25 mouse cellular contexts compared by ENCODE assay signal in genomic region chr11:113691851-113692250, GRCm38 (mm10). TPM values are rescaled to one million over a fixed set of nuclear protein-coding genes. Genes with fewer than 3 reads are reported as not detected.
A peak's percentile ranks its signal among the peaks of the same experiment; 100 is the strongest.
DNase-seq lines count a peak whose midpoint lies in the region; ATAC-seq and TF ChIP-seq lines count a peak whose summit lies in the region.
"Had no signal": no experiment of that assay in that cellular context is flagged by ENCODE, and none has a peak within 500 bp of the region (broad histone marks: within the 10 kb centered on the region; RNA-seq: fewer than 3 reads in every experiment).

No protein-coding gene starts in this region.

- H3K9ac ChIP-seq in intestine, embryonic 15.5 days = no peak overlapping the region
- H3K9ac ChIP-seq in forebrain, embryonic 12.5 days = no peak overlapping the region
- H3K9ac ChIP-seq: embryonic facial prominence, embryonic 15.5 days; forebrain, embryonic 15.5 days; hindbrain, embryonic 12.5 days; hindbrain, embryonic 15.5 days had no signal

- peaks cover 22% of the 10 kb centered on the region for H3K36me3 ChIP-seq in spleen, adult 2 months (ENCODE audit: control insufficient read depth, insufficient read depth, low read length)
- peaks cover 43% of the 10 kb centered on the region for H3K36me3 ChIP-seq in intestine, embryonic 15.5 days
- peaks cover 93% of the 10 kb centered on the region for H3K36me3 ChIP-seq in forebrain, embryonic 12.5 days (replicated peaks)

- H3K9me3 ChIP-seq in intestine, embryonic 15.5 days = no peaks in the 10 kb centered on the region
- no peaks in the 10 kb centered on the region for H3K9me3 ChIP-seq in forebrain, embryonic 12.5 days
- H3K9me3 ChIP-seq: embryonic facial prominence, embryonic 15.5 days; forebrain, embryonic 15.5 days; G1E; heart, embryonic 10.5 days; hindbrain, embryonic 12.5 days; hindbrain, embryonic 15.5 days had no signal

- no peaks in the 10 kb centered on the region for H3K27me3 ChIP-seq in spleen, adult 2 months (ENCODE audit: control insufficient read depth, insufficient read depth, low read length)
- H3K27me3 ChIP-seq in intestine, embryonic 15.5 days (replicated peaks) = no peaks in the 10 kb centered on the region
- no peaks in the 10 kb centered on the region for H3K27me3 ChIP-seq in forebrain, embryonic 12.5 days
- H3K27me3 ChIP-seq: embryonic facial prominence, embryonic 15.5 days; forebrain, embryonic 15.5 days; hindbrain, embryonic 12.5 days; hindbrain, embryonic 15.5 days; Patski had no signal

- no peak for ATAC-seq in intestine, embryonic 15.5 days
- ATAC-seq in neutrophil, adult 5-6 weeks (ENCODE audit: extremely low read depth, insufficient number of reproducible peaks, low FRiP score, poor library complexity, severe bottlenecking) = 0 out of 2 replicates have a peak, but pooled peaks have one; percentile 1
- ATAC-seq in forebrain, embryonic 12.5 days (ENCODE audit: low FRiP score) = no peak
- ATAC-seq: forebrain, embryonic 15.5 days; Patski had no signal

- no peak for TF ChIP-seq CTCF in spleen, adult 2 months (IDR thresholded peaks at IDR 0.05; ENCODE audit: extremely low read depth, insufficient read depth, insufficient read length, insufficient replicate concordance)

- no peak overlapping the region for H3K4me2 ChIP-seq in intestine, embryonic 15.5 days (replicated peaks)
- H3K4me2 ChIP-seq in forebrain, embryonic 12.5 days = no peak overlapping the region
- H3K4me2 ChIP-seq: embryonic facial prominence, embryonic 15.5 days; forebrain, embryonic 15.5 days; hindbrain, embryonic 12.5 days; hindbrain, embryonic 15.5 days had no signal

- no peak for TF ChIP-seq POLR2A in spleen, adult 2 months (IDR thresholded peaks at IDR 0.05; ENCODE audit: low read depth, low read length)

- DNase-seq in spleen, adult 2 months (ENCODE audit: low read depth in 1 of 2, low spot score in 2 of 2) = no peak
- DNase-seq in spleen, adult 18-20 months = no peak
- DNase-seq in neural tube, embryonic 10.5 days (ENCODE audit: extremely low spot score, low spot score) = no peak
- DNase-seq: adrenal gland, adult 2 months; adrenal gland, postnatal 14 days; cerebellum, adult 11 months; cerebellum, adult 2 months; cerebellum, postnatal 10 days; cerebellum, postnatal 36 days; embryo, embryonic 11 days; gastrocnemius, postnatal 25 days; heart, adult 18-20 months had no signal

- H3K4me1 ChIP-seq in spleen, adult 2 months (ENCODE audit: control insufficient read depth, insufficient read depth, insufficient read length) = peaks cover 6% of the 10 kb centered on the region; the same call in 1 of the 2 replicates
- H3K4me1 ChIP-seq in intestine, embryonic 15.5 days (replicated peaks) = 0 out of 2 replicates have a peak, but pooled peaks cover 3% of the 10 kb centered on the region
- peaks cover 6% of the 10 kb centered on the region for H3K4me1 ChIP-seq in forebrain, embryonic 12.5 days

- peak overlapping the region; percentile 39; the same call in 1 of the 2 replicates for H3K27ac ChIP-seq in spleen, adult 2 months (ENCODE audit: insufficient read depth, low read length)
- peak overlapping the region; percentile 42; the same call in 1 of the 2 replicates for H3K27ac ChIP-seq in intestine, embryonic 15.5 days
- H3K27ac ChIP-seq in forebrain, embryonic 12.5 days = no peak overlapping the region
- H3K27ac ChIP-seq: embryonic facial prominence, embryonic 15.5 days; forebrain, embryonic 15.5 days; heart, embryonic 10.5 days; hindbrain, embryonic 12.5 days; hindbrain, embryonic 15.5 days had no signal

- 43% methylated on average over 3 of the region's 3 CpGs for WGBS in spleen, adult 2 months
- 56% methylated on average over 3 of the region's 3 CpGs for WGBS in intestine, embryonic 15.5 days
- 83% methylated on average over 3 of the region's 3 CpGs for WGBS in forebrain, embryonic 12.5 days

- H3K4me3 ChIP-seq in spleen, adult 2 months (ENCODE audit: extremely low read depth, insufficient read depth, insufficient read length) = no peak overlapping the region
- no peak overlapping the region for H3K4me3 ChIP-seq in intestine, embryonic 15.5 days (replicated peaks)
- H3K4me3 ChIP-seq in forebrain, embryonic 12.5 days (replicated peaks) = no peak overlapping the region
- H3K4me3 ChIP-seq: embryonic facial prominence, embryonic 15.5 days; forebrain, embryonic 15.5 days; heart, embryonic 10.5 days; hindbrain, embryonic 12.5 days; hindbrain, embryonic 15.5 days had no signal

RNA-seq across cellular contexts. Expression of gene D11Wsu47e, which starts 7.6 kb away (rescaled TPM):
- 6.9 and 7.4 TPM in 2 replicates for polyA plus RNA-seq in spleen, adult 2 months (2012; rRNA removed)
- 14.6 and 17.8 TPM in 2 replicates for polyA plus RNA-seq in intestine, embryonic 15.5 days (2015; fragmentation: Nextera tagmentation; extraction: Ambion mirVana)
- 32.9 and 36.5 TPM in 2 replicates for total RNA-seq in neutrophil, adult 5-6 weeks (2017)
- polyA plus RNA-seq in forebrain, embryonic 12.5 days (2016; fragmentation: Nextera tagmentation; extraction: Ambion mirVana) = 24.5 and 25.7 TPM in 2 replicates

RNA-seq across cellular contexts. Expression of gene Fam104a, which starts 7.9 kb away (rescaled TPM):
- 20.1 and 28.4 TPM in 2 replicates for polyA plus RNA-seq in spleen, adult 2 months (2012; rRNA removed)
- 42.6 and 46.0 TPM in 2 replicates for polyA plus RNA-seq in intestine, embryonic 15.5 days (2015; fragmentation: Nextera tagmentation; extraction: Ambion mirVana)
- total RNA-seq in neutrophil, adult 5-6 weeks (2017) = 34.7 and 39.0 TPM in 2 replicates
- polyA plus RNA-seq in forebrain, embryonic 12.5 days (2016; fragmentation: Nextera tagmentation; extraction: Ambion mirVana) = 53.2 and 56.7 TPM in 2 replicates

RNA-seq across cellular contexts. Expression of gene Cpsf4l, which starts 18.0 kb away (rescaled TPM):
- polyA plus RNA-seq in spleen, adult 2 months (2012; rRNA removed) = not detected in 2 replicates
- 0.18 TPM in 1 of 2 replicates, not detected in the other for polyA plus RNA-seq in intestine, embryonic 15.5 days (2015; fragmentation: Nextera tagmentation; extraction: Ambion mirVana)
- total RNA-seq in neutrophil, adult 5-6 weeks (2017) = not detected in 2 replicates
- polyA plus RNA-seq in forebrain, embryonic 12.5 days (2016; fragmentation: Nextera tagmentation; extraction: Ambion mirVana) = 0.32 and 0.69 TPM in 2 replicates
- total RNA-seq: G1E; gastrocnemius, adult 8-10 months; gastrocnemius, postnatal 25 days; heart, adult 18-20 months; heart, postnatal 25 days; hematopoietic stem cell, adult 5-6 weeks had no signal
- polyA plus RNA-seq: adrenal gland, adult 2 months; G1E had no signal

RNA-seq across cellular contexts. Expression of gene Slc39a11, which starts 42.0 kb away (rescaled TPM):
- 11.6 and 13.6 TPM in 2 replicates for polyA plus RNA-seq in spleen, adult 2 months (2012; rRNA removed)
- 40.8 and 45.7 TPM in 2 replicates for polyA plus RNA-seq in intestine, embryonic 15.5 days (2015; fragmentation: Nextera tagmentation; extraction: Ambion mirVana)
- total RNA-seq in neutrophil, adult 5-6 weeks (2017) = 3.3 and 3.9 TPM in 2 replicates
- 23.9 and 25.1 TPM in 2 replicates for polyA plus RNA-seq in forebrain, embryonic 12.5 days (2016; fragmentation: Nextera tagmentation; extraction: Ambion mirVana)

RNA-seq across cellular contexts. Expression of gene Cog1, which starts 42.9 kb away (rescaled TPM):
- 33.7 and 40.6 TPM in 2 replicates for polyA plus RNA-seq in spleen, adult 2 months (2012; rRNA removed)
- polyA plus RNA-seq in intestine, embryonic 15.5 days (2015; fragmentation: Nextera tagmentation; extraction: Ambion mirVana) = 26.0 and 26.4 TPM in 2 replicates
- total RNA-seq in neutrophil, adult 5-6 weeks (2017) = 36.3 and 37.8 TPM in 2 replicates
- polyA plus RNA-seq in forebrain, embryonic 12.5 days (2016; fragmentation: Nextera tagmentation; extraction: Ambion mirVana) = 35.3 and 38.3 TPM in 2 replicates
